Mouse (Mus musculus): ENCODE data around the gene Brd3. TPM values are rescaled to one million over a fixed set of nuclear protein-coding genes. Genes with fewer than 3 reads are reported as not detected.

The Brd3 gene
- total RNA-seq, 2 experiments from 2014 or later, result 25.9 TPM

DNA sequence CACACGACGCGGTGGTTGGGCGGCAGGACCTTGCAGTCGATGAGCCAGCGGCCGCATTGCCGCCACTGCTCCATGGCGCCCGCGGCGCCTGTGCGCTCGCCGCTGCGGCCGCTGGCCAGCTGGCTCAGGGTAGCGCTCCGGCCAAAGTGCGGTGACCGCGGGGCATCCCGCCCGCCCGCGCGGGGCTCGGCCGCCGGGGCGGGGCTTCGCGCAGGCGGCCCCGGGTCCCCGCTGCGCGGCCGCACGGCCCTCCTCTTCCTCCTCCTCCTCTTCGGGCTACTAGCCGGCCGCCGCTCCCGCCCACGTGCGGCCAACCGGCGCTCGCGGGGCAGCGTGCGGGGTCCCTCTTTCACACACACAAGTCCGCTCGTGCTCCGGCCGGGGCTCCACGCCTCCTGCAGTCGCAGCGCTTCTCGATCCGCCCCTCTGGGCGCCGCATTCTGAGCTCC, 81.0 kb downstream of the Brd3 start:
- DNase-seq, result peak in 1 of 2 experiments; percentile 77

DNA sequence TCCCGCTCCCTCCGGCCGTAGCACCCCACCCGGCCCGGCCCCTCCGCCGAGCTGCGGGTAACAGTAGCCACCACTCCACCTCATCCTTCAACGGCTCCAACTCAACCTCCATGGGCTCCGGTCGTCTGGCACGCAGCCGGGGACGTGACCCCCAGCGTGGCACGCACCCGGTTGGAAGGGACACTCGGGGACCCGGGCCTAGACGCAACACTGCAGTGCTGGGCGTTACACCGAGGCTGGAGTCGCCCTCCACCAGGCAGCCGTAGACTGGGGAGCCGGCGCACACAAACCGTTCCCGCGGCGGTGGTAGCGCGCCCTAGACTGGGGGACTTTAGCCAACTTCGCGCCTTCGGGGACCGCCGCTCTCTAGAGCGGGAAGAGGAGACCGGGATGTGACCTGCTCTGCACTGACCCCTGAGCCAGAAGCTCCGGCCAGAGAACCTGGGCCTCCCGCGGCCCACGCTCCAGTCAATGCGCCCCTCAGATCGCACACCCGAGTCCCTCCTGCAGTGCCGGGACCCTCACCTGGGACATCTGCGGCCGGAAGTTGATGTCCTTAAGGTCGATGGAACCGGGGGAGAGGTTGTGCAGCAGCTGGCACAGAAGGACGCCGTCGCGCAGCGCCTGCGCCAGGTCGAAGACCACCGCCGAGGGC, 81.6 kb downstream of the Brd3 start:
- DNase-seq, result peak; percentile 33 to 55

DNA sequence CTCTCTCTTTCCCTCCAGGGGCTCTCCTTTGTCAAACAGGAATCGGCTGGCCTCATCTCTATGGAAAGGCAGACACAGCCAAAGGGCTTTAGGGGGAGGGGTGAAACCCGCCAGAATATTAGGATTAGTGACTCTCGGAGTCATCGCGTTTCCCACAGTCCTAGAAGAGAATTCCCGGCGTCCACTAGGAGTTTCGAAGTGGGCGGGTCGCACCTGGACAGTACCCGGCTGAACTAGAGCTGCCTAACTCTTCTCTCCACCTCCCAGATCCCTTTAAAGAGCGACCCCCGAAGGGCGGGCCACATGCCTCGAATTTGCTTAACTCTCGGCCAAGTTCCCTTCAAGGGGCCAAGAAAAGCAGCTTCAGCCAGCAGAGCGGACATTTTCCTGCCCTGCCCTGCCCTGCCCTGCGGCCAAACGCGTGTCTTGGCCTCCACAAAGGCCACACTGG, 82.3 kb downstream of the Brd3 start:
- DNase-seq, result peak; percentile 40 to 56

DNA sequence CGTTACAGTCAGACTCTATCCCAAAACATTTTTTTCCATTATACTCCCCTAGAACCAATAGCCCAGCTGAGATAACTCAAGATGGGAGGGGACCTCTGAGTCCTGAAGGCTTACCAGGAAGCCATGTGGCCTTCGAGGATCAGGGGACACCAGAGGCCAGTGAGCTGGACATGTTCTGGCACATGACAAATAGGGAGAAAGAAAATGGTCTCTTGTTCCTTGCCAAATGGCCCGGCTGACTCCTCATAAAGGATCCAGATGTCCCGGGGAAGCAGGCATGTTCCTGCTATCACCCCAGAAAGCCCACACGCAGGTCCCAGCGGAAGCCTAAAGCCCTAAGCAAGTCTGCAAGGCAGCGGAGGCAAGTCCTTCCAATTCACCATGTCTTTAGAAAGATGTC, 83.9 kb downstream of the Brd3 start:
- peak; percentile 55 to 77 for DNase-seq

DNA sequence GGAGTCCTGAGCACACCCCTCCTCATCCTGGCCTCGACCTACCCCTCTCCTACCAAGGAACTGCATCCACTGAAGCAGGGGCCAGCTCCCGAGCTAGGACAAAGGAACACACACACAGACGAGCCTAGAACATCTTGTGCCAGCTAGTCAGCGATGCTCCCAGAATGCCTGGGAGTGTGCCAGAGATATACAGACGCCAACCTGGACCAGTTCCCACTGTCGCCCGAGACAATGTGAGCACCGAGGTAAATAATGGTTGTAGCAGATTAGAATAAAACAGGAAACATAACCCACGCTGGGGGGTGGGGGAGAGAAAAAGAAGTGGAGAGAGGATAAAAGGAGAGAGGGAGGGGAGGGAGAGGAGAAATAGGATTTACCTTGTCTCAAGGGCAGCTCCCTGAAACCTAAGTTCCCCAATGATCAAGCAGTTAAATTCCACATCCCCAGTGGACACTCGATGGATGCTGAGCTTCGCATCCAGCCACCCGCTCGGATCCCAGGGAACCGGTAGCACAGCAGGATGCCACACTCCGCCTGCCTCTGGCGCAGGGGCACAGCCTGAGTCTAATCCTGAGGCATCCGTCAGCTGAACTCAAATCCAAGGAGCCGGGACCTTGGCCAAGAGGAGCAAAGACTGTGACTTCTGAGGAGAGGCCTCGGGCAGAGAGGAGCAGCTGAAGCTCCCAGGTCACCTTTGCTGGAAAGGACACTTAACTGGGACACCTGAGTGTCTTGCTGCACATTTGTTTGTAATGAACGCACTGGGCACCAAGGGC, 86.0 kb downstream of the Brd3 start:
- DNase-seq, result peak; percentile 74 to 81

DNA sequence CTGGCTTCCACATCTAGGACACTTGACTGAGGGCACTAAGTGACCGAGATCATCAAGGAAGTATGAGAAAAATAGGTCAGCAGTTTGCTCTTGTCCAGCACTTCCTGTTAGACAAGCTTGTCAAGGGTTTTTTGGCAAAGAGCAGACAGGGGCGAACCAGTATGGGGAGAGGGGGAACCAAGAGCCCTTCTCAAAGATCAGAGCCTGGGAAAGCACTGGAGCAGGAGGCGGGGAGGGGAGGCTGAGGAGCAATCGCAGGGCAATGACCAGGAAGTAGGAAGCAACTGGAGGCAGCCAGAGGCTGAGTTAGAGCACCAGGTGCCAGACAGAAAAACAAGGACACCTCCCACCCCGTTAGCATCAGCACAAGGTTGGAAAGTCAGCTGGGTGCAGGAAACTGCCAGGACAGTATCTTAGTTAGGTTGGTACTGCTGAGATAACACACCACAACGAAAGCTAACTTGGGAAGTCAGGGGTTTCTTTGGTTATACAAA, 88.8 kb downstream of the Brd3 start:
- DNase-seq, result peak; percentile 45 to 57

DNA sequence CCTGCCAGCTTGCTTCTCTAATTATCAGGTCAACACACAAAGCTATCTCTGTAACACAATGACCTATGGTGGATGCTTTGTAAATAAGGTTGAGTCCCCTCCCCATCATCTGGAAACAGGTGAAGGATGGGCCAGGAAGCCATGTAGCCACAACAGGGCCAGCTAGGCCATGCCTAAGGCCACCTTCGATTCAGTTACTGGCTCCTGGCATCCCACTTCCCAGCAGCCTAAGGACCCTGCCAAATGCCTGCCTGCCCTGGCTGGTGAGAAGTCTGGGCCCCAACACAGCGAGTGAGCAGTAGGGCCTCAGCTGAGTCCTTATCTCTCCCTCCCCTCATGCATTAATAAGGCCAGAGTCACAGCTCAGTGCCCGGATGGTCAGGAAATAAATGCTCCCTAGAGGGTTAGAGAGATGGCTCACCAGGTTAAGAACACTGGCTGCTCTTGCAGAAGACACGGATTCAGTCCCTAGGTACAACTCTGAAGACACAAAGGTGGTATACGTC, 89.8 kb downstream of the Brd3 start:
- DNase-seq, result peak in 1 of 2 experiments; percentile 26

DNA sequence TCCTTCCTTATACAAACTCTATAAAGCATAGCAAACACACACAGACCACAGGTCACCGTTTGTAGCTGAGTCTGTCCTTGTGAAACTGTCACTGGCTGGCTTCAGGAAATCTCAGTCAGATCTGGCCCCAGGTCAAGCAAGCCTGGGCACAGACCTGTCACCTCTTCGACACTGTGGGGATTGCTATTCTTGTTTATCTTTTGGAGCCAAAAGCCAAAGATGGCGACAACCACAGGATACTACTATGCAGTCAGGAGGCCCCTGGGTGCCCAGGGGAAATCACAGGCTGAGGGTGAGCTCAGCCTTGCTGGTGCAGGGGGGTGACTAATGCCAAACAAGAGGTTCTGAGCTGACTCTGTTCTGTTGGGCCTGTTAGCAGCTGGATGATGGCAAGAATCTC, 91.0 kb downstream of the Brd3 start:
- DNase-seq, result peak; percentile 60 to 72

DNA sequence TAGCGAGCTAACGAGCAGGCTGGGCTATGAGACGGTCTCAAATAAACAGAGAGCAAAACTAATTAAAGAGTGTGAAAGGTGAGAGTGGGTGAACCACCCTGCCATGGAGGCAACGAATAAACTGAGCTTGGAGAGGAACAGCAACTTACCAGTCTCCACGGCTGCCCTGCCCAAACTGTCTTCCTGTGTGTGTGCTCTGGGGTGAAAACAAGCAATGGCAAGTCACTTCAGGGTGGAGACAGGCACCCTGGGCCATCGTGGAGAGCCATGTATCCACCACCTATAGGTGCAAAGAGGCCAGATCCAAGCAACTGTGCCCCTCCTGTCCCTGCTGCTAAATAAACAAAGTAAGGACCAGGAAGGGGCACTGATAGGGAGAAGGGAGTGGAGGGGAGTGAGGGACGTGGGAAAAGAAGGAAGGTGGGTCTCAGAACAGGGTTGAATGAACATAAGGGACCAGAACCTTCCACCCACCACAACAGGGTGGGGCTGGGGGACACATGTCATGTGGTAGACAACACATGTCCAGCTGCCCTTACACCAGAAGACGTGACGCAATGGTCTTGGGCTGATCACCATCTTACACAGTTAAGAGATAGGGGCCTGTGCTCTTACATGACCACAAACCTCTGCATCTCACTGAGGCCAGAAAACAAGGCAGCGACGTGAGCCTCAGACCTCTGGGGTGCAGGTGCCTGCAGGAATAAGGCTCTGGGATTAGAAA, 92.2 kb downstream of the Brd3 start:
- no peak for DNase-seq

DNA sequence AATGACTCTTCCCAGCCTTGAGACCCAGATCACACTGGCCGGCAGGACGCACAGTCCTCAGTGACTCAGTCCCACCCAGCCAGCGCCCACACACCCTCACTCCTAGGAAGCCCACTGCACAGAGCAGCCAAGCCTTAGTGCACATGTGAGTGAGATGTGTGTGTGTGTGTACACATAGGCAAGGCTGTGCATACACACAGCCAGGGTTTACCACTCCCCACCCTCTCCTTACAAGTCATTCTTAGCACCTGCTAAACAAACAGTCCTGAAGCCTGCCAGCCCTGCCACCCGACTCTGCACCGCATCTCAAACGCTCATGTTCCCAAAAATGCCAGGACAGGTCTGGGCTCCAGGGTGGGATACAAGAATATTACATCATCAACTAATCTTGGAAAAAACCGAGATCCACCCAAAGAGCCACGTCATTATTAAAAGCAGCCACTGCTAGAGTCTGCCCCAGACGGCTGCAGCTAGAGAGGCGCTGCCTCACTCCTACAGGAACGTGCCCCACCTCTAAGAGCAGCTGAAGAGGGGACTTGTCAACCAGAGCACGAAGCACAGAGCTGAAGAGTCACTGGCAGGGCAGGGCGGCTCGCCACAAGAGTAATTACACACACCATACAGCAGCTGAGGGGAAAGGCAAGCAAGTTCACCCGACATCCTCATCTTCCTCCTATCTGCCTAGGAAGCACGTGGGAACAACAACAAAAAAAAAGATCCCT, 93.4 kb downstream of the Brd3 start:
- peak in 1 of 2 experiments; percentile 54 for DNase-seq

DNA sequence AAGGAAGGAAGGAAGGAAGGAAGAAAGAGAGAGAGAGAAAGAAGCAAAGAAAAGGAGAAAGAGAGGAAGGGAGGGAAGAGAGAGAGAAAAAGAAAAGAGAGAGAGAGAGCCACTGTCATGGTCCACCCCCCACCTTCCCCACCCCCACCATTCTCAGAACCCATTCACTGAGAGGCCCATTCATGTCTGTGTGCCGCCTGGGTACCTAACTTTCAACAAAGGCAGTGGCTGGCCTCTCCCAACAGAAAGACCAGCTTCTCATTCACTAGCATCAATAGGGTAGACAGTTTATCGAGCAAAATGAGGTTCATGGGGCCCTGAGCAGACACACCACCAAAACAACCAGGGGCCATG, 93.9 kb downstream of the Brd3 start:
- DNase-seq, result no peak

DNA sequence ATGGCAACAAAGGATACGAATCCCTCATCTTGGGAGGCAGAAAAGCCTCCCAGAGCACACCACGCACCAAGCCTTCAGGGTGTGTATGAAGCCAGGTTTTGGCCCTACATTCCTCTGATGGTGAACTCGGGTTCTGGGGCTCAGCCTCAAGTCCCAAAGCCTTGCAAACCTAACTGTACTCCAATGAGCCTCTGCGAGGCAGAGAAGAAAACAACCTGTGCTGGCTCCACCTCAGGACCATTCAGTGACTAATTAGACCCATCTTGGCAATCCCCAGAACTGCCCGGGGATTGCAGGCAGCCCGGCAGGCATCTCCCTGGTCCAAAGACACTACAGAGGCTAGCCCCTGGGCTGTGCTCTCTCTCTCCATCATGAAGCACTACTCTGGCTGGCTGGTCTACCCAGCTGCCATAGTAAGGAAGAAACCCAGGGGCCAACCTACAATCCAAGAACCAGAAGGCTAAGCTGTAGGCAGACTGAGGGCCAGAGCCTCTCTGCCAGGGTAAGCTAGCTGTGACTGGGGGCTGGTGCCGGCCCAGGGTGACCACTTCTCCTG, 95.1 kb downstream of the Brd3 start:
- DNase-seq, result no peak

DNA sequence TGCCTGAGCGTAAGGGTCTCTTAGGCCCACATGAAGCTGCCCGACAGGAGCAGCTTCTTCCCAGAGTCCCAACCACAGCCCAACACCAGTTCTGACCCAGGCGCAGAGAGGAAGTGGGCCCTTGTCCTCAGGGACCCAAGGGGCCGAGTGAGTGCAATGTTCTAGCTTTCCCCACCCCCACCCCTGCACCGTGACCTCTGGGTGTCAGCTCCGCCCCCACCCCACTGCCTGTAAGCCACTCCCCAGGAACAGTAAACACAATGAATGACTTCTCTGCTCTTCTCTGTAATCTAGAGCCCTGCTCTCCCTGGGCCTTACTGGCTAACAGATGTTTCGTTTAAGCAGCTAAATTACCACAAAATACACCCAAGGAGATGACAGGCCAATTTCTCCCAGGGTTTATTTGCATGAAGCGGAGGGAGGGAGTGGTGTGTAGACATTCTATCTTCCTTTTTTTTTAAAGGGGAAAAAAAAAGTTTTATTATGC, 95.7 kb downstream of the Brd3 start:
- DNase-seq, result peak in 1 of 2 experiments; percentile 60

DNA sequence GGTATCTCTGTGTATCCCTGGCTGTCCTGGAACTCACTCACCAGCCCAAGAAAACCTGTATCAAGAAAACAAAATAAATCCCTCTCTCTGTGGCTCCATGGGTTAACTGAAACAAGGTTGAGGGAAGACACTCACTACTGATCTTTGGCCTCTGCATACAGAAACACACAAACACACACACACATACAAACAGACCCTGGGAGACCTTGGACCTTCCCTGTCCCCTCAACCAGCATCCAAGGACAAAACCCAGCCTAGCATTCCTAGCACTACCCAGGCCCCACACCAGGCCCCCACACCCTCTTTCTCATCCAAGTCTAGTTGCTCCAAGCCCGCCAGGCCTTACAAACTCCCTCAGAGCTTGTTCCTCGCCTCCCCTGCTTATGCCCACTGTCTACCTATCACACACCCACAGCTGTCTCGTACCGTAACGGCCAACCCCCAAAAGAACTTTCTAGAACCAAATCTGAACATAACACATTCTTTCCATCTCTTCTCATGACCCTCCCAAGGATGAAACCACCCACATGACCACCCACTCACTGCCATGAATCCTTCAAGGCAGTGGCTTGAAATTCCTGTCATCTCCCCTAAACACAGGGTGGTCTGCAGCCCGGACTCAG, 96.8 kb downstream of the Brd3 start:
- no peak for DNase-seq

DNA sequence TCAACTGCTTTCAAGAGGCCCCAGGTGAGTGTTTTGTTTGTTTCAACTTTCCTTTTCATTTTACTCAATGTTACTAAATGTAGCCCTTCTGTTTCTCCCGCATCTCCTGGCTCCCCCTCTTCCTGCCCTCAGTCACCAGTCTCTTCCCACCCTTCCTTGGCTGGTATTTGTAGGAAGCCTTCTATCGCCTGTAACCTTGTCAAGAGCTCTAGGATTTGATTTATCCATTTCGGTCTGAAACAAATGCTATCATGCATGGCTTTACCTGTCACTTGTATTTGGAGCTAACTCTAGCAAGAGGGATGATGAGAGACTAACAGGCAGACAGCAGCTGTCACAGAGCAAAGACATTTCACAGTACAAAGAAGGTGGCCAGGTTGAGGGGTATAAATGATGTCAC, 99.3 kb downstream of the Brd3 start:
- no peak for DNase-seq

DNA sequence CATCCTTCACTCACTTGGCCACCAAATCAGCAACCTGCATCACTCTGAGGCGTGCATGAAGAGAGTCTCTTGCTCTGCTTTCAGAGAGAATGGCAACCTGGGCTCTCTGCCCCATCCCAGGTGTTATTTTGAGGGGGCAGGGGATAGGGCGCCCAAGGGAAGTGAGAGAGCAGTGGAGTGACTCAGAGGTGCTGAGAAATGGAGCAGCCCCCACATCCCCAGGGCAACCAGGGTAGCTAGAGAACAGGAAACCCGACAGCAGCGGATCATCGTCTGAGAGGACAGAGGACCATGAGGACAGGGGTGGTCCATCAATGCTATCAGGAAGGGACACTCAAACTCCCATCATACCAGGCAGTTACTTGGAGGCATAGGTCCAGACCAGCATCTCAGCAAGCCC, 100.5 kb downstream of the Brd3 start:
- no peak for DNase-seq

DNA sequence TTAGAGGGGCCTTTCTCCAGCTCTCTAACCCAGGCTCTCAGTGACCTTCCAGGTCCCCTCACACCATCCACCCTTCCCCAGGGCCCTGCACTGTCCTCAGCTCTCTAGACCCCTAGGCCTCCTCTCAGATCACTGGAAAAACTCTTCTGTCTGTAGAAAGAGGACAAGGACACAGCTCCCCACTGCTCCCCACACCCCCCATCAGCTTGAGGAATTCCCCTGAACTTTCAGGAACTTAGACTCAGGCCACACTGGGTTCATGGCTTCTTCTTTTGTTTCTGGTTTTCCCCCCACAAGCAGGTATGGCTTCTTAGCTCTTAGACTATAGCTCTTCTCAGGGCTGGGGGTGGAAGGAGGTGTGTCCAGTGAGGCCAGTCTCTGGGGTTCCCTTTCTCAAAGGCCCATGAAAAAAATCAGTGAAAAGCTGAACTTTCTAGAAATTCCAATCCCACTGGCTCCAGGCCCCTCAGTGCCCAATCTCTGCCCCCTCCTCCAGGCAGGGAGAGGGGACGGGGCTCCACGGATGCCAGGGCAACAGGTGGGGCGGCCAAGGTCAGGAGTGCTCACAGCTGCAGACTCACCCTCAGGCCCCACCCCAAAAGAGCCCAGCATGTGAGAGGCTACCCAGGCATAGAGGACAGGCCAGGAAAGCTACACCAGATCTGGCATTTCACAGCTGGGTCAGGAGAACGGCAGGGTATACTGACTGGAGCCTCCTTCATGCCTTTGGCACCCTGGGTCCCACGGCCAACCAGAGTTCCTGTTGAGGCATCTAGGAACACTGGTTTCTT, 102.2 kb downstream of the Brd3 start:
- DNase-seq, result no peak

DNA sequence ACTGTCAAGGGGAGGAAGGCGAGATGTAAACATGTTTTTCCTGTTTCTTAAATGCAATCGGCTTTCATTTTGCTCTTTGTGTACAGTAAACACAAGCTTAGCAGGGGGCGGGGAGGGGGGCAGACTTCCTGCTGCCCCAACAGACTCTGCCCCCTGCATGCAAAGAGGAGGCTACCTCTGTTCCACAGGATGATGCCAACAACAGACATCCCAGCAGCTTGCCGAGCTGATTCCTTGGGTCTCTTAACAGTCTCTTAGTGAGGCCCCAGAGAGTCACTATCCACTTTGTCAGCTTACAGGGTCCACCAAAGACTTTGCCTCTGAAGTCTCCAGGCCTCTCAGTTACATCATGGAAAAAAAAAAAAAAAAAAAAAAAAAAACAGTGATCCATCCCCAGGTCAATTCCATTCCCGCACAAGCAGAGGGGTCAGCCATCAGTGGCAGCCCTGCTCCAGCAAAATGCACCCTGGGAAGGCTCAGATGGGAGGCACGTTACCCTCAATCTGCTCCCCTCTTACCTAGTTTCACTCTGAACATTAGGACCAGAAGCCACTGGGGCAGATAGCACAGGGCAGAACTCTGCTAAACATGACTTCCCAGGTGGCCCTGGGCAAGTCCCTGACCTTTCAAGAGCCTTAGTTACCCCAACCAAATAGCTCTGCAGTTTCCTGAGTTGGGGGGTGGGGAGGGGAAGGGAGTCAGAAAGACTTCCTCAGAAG, 102.9 kb downstream of the Brd3 start:
- DNase-seq, result no peak

DNA sequence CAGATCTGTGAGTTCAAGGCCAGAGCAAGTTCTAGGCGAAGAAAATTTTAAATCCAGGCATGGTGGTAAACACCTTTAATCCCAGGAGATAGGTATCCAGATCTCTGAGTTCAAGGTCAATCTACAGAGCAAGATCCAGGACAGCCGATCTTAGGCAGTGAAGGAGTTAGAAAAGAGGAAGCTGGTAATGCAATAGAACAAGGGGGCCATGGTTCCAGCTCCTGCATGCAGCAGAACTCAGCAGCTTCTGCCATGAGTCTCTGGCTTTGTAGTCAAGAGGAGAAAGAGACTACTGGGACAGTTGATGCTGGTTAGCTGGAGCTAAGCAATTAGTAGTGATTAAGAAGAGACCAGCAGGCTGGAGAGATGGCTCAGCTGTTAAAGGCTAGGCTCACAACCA, 105.9 kb downstream of the Brd3 start:
- no peak for DNase-seq

Data from heart, adult 18-20 months (tissue).